Mouse (Mus musculus) ovary, adult 18-20 months (tissue): Measurements from ENCODE around the gene Marc2.

Experiments
- DNase-seq: peaks from one replicate; pipeline ENCODE4 v3.0.0; 2022; ENCODE audit warnings: low spot score, mixed read lengths

The Marc2 gene

GRCm38 (mm10) chr1:184846092-184846750 is at the start of gene Marc2:
Gene Marc2 (minus strand): TSS chr1:184846451.
- no peak for DNase-seq

DNA sequence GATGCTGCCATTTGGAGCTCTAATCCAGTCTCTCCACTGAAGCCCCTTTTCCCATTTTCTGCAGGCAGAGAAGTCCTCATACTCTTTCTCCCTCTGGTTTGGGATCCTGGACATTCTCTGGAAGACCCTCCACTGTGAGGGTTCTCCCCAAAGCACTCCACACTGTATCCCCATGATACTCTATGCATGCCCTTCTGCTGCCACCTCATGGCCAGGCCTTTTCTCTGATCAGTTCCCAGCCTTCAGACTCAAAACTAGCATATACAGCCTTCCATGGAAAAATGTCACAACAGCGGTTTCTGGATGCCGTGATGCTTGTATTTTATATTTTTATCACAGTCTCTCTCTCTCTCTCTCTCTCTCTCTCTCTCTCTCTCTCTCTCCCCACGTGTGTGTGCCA is 45.7 kb upstream of the Marc2 start:
- no peak for DNase-seq

DNA sequence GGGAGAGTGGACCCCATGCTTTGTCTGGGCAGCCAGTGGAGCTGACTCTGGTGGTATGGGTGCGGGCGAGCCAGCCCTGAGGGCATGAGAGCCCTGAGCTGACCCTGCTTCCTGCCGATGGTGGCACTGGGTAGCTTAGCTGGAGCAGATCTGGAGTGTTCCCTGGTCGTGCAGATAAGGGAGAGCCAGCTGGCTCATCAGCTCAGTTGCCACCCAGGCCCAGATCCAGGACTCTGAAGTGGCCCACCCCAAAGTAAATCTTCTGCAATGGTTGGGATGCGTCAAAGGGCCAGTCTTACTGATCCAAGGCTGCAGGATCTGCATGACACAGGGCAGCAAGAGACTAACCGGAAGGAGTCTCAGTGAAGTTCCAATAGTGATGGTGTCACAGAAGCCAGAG is 43.2 kb upstream of the Marc2 start:
- no peak for DNase-seq

- DNase-seq, result no peak
Observed at GRCm38 (mm10) chr1:184886160-184886559, 39.9 kb upstream of the Marc2 start.

GRCm38 (mm10) chr1:184882281-184883268 is 36.3 kb upstream of the Marc2 start, which contains the start of gene C130074G19Rik:
Gene C130074G19Rik (minus strand): TSS chr1:184883218.
- peak; percentile 72 for DNase-seq

DNA sequence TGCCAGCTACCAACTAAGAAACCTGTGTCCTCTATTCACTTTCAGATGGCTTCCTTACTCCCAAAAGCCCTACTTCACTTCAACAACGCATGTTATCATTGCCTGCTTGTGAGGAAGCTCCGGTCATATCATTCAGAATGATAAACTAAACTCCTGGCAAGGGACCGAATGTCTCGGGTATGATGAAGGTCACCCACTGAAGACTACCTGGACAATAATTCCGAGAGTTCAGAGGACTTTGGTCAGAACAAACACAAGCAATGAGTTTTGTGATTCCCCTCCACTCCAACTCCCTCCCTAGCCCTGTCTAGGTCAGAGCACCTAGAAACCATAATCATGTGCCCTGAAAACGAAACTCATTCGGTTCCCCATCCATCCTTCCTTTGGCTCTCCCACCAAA is 35.6 kb upstream of the Marc2 start:
- DNase-seq, result no peak

- DNase-seq, result no peak
Observed at GRCm38 (mm10) chr1:184881211-184881610, 35.0 kb upstream of the Marc2 start.

- no peak for DNase-seq
Observed at GRCm38 (mm10) chr1:184878860-184879259, 32.6 kb upstream of the Marc2 start.

GRCm38 (mm10) chr1:184877306-184877705 is 31.1 kb upstream of the Marc2 start:
- DNase-seq, result no peak

- no peak for DNase-seq
Observed at GRCm38 (mm10) chr1:184873910-184874309, 27.7 kb upstream of the Marc2 start.

DNA sequence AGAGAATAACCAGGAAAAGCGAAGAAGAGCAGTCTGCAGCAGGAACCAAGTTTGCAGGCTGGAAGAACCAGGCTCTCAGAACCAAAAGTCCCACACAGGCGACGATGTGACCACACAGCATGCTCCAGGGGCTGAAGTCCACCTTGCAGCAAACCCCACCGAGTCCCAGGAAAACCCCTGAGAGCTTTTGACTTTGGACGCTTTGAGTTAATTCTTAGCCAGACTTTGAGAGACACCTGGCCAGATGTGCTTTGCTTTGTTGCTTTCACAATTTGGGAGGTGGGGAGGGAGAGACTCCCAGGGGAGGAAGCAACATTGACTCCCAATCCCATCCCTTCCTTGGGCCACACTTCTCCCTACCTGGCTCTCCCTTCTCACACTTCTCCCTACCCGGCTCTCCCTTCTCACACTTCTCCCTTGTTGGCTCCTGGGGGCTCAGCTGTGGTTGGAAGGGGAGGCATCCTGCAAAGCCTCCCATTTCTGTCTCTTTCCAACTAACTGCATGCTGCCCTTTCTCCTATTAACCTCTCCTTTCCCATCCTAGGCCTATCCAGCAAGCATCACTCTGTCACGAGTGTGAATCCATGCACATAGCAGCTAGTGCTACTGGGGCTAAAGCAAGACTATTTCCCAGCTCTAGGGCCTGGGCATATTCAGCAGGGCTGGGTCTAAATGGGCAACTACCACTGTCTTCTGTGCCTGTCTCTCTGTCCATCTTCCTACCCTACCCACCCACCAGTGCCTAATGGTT is 26.0 kb upstream of the Marc2 start:
- DNase-seq, result no peak

DNA sequence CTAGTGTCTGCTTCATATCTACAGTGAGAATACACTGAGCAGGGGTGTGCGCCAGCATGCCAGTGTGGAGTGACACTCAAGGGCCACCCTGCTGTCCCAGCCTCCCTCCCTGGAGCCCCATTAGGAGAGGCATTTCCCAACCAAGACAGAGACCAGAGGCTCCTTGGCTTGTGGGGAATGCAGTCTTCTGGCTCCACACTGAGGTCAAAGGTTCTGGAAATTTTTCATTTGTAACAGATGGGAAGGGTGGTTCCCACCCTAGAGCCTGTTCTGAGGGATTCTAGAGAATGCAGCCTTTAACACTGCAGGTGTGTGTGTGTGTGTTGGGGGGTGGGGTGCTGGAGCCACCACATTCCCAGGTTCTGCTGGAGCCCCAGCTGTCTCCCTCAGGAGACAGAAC is 25.3 kb upstream of the Marc2 start:
- no peak for DNase-seq

DNA sequence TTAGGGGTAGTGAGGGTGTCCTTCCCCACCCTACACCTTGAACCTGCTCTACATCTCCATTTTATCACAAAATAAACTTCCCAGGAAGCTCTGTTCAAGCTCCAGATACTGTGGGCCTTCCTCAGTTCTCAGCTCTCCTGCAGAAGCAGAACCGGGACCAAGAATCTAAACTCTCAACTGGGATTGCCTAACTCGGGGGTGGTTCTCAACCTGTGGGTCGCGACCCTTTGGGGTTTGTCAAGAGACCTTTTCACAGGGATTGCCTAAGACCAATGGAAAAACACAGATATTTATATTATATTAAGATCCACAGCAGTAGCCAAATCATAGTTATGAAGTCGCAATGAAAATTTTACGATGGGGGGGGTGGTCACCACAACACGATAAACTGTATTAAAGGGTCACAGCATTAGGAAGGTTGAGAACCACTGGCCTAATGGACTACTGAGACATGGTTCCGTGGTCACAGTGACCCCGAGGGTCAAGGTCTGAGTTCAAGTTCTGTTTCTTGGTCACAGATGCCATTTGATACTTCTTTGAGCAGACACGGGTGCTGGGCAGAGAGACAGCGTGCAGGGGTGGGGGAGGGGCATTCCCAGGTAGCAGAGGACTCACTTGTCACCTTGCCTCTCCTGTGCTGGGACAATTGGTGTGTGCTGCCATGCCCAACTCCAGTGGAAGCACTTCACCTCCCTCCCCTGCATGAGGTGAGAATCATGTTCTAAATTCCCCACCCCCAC is 24.6 kb upstream of the Marc2 start:
- DNase-seq, result no peak

DNA sequence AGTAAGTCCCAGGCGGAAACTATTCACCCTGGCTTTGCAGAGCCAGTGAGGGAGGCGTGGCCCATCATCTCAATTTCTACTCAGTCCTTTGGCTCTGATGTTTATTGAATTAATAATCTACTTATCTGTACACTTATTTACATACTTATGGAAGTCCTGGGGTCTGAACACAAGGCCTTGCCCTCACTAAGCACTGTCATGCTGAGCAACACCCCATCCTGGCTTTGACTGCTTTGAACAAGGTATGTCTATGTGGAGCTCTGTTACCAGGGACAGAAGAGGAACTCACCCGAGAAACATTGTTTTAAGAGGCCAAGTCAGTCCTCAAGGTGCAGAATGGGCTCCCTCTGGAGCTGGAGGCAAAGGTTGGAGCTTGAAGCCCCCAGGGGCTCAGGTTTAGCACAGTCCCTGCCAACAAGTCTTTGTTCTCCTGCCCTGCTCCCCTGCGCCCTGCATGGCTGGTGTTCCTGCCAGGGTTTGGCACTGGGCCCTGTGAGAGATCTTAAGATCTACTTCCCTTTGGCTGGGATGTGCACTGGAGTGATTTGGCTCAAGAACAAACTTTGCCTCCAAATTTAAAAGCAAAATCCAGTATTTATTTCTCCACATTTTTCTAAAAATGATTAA is 23.8 kb upstream of the Marc2 start:
- peak; percentile 69 for DNase-seq

DNA sequence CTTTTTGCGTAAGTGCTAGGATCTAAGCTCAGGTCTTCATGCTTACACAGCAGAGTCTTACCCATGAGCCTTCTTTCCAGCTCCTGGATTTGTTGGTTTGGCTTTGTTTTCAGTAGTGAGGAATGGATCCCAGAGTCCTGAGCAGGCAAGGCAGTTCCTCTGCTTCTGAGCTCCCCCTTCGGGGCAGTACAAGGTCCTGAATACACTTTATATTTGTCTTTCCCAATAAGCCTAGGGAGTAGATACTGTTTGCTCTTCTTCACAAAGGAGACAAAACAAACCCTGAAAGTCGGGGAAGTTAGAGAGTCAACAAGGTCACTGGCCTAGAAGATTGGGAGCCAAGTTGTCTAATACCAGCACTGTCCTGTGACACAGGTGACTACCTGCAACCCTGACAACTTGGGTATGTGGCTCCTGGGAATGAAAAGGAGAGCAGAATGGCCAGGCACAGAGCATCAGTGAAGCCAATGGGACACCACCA is 21.4 kb upstream of the Marc2 start:
- DNase-seq, result no peak

- peak; percentile 75 for DNase-seq
Observed at GRCm38 (mm10) chr1:184864381-184864801, 18.1 kb upstream of the Marc2 start.

DNA sequence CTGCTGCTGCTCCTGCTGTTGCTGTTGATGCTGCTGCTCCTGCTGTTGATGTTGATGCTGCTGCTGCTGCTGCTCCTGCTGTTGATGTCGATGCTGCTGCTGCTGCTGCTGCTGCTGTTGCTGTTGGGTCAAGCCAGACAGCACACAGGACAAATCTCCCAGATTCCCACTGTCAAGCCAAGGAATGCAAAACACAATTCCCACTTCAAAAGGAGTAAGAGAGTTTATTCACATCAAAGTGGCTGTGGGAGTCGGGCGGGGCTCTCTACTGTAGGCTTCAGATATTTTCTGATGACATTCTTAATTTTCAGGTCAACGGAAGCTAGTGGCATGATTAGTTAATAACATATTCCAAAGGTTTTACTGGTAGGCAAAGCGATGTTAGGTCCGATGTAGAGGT is 16.4 kb upstream of the Marc2 start:
- no peak for DNase-seq

- DNase-seq, result no peak
Observed at GRCm38 (mm10) chr1:184861551-184861950, 15.3 kb upstream of the Marc2 start.

GRCm38 (mm10) chr1:184860276-184860675 is 14.0 kb upstream of the Marc2 start:
- DNase-seq, result no peak

DNA sequence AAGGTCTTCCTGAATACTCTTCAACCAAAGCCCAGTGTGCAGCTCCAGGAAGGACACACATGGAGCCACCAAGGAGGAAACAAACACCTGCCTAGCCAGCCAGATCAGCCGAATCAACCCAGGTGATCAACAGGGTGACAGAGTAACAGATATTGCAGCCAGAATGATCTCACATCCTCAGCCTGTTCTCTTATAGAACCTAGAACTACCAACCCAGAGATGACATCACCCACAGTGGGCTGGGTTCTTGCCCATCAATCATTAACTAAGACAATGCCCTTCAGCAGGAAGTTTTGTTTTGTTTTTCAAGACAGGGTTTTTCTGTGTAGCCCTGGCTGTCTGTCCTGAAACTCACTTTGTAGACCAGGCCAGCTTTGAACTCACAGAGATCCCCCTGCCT is 12.0 kb upstream of the Marc2 start:
- no peak for DNase-seq

- DNase-seq, result no peak
Observed at GRCm38 (mm10) chr1:184857216-184857615, 11.0 kb upstream of the Marc2 start.
